Mouse (Mus musculus): ENCODE measurements around the gene Xk.
"Not testable (repeated sequence)": the region's sequence is repeated elsewhere in the genome, so short reads cannot be mapped to it uniquely, and the experiment has no call there.

The Xk gene

DNA sequence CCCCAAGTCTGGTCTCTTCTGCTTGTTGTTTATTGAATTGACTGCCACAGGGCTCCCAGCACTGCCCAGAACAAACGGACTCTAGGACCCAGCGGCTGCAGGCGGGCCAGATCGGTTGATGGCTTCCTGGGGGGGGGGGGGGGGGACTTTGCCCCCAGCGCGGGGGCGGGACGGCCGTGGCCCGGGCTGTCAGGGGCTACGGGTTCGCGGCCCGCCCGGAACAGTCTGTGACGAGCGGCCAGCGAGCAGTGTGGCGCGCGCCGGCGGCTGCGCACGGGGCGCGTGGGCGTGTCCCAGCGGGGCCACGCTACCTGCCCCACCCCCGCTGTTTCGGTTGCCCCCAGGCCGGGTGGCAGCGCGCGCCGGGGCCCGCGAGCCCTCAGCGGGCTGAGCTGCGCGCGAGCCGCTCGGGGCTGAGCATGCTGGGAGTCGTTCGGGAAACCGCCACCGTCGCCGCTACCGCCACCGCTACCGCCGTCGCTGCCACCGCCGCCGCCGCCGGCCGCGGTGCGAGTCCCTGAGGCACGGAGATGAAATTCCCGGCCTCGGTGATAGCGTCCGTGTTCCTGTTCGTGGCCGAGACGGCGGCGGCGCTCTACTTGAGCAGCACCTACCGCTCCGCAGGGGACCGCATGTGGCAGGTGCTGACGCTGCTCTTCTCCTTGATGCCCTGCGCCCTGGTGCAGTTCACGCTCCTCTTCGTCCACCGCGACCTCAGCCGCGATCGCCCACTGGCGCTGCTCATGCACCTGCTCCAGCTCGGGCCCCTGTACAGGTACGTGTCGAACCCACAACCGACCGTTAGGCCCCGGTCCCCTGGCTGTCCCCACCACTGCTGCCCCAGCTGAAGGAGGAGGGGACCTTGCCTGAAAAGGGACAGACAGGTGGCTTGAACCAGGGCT lies at the start of gene Xk:
TSS of gene Xk (plus strand) at position 297 of the 902 bp plus-strand sequence.
- DNase-seq = peak; percentile 69

DNA sequence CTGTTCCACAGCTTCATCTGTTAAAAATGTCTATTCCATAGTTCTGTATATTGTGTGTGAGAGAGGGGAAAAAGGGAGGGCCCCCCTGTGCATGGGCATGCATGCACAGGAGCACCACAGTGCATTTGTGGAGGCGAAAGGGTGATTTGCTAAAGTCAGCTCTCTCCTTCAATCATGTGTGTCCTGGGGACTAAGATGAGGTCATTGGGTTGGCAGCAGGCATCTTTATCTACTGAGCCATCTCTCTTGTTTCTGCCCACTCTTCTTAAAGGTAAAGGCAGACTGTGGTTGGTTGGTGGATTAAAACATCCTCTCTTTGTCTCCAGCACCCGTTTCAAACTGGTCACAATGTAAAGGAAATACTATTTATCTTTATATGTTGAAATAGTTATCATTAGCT lies 45.5 kb upstream of the Xk start:
- peak; percentile 10 for DNase-seq

GRCm38 (mm10) chrX:9240737-9241591 lies 31.6 kb upstream of the Xk start:
- no peak for DNase-seq

DNA sequence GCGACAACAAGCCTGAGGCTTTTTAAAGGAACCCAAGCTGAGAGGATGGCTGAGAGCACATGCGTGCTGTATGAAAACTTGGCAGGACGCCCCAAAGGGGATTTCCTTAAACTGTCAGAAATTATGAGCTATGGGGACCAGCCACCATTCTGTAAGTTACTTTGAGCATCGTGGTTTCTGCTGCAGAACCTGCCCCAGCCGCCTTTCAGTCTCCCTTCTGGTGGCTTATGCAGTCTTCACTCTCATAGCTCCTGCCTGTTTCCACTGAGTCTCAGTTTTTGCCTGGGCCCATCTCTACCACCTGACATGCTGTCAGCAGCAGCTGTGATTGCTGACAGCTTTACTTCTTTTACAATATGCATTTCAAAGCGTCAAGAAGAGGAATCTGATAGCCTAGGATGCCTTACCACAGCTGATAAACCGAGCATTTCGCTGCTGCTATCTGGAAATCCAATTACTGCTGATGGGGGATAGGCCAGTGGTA lies 29.1 kb upstream of the Xk start:
- DNase-seq = peak; percentile 22

- DNase-seq = no peak
Measured at GRCm38 (mm10) chrX:9244603-9245336, 27.8 kb upstream of the Xk start.

DNA sequence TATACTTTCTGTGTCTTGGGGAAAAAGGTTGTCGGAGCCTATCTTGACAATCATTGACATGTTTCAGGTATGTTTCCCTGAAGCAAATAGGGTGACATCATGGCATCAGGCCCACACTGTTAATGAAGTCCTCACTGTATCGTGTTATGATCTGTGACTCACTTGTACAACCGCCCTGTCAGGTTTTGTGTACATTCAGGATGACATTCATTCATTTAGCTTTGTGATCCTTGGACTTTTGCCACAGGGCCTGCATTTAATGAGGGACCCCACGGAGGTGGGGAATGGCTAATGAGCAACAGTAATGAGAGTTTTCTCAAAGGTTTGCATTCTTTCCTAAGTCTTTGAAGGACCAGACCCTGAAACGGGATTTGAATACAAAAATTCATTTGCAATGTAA lies 23.6 kb upstream of the Xk start:
- no peak for DNase-seq

GRCm38 (mm10) chrX:9253990-9254389 lies 18.6 kb upstream of the Xk start:
- DNase-seq = no peak

- DNase-seq = no peak
Measured at GRCm38 (mm10) chrX:9254901-9255300, 17.7 kb upstream of the Xk start.

DNA sequence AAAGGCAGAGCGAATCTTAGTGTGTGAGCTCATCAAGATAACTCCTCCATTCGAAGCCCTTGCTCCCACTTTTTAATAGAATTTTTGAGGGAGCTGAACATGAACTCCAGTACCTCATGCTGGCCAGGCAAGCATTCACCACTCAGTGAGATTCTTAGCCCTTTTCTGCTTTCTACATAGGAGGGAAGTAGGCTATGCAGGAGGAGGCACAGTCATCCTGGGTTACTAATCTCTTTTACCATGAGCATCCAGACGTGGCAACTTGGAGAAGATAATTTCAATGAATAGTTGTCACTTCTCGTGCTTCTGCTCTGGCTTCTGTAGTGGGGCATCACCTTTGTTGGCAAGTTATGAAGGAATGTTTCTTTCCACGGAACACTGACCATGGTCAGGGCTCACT lies 15.8 kb upstream of the Xk start, which contains the start of gene Gm14862:
TSS of gene Gm14862 (minus strand) at position 134 of the 400 bp plus-strand sequence.
- no peak for DNase-seq

GRCm38 (mm10) chrX:9257831-9258230 lies 14.7 kb upstream of the Xk start:
- no peak for DNase-seq

- no peak for DNase-seq
Measured at GRCm38 (mm10) chrX:9259267-9259666, 13.3 kb upstream of the Xk start.

- DNase-seq = no peak
Measured at GRCm38 (mm10) chrX:9271112-9271511, 1.4 kb upstream of the Xk start.

DNA sequence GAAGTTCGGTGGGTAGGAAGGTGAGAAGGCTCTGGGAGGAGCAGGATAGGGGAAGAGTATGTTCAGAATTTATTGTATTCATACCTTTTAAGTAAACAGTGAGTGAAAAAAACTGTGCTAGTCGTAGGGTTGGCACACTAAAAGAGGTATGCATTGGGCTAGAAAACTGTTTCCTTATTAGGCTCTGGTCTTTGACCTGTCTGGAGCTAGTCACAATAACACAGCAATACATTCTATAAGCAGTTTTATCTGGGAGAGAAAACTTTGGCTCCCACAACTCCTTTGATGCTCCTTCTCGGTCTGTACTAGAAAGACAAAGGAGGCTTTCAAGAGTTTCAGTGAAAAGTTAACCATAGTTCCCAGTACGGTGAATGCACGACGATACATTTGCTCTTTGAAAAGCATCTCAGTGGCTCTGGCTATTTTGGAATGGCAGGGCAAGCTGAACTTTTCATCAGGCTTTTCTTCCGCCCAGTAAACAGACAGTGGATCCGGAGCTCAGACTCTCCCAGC lies 553 bp upstream of the Xk start:
- no peak for DNase-seq

- DNase-seq = no peak
Measured at GRCm38 (mm10) chrX:9273377-9274002, 934 bp downstream of the Xk start.

GRCm38 (mm10) chrX:9274321-9274720 lies 1.8 kb downstream of the Xk start:
- no peak for DNase-seq

GRCm38 (mm10) chrX:9283464-9283863 lies 10.9 kb downstream of the Xk start, which contains the start of gene H2al1m:
H2al1m (plus strand) TSS chrX:9283764.
- DNase-seq = not testable (repeated sequence)

- not testable (repeated sequence) for DNase-seq
Measured at GRCm38 (mm10) chrX:9293140-9293829, 20.7 kb downstream of the Xk start.

DNA sequence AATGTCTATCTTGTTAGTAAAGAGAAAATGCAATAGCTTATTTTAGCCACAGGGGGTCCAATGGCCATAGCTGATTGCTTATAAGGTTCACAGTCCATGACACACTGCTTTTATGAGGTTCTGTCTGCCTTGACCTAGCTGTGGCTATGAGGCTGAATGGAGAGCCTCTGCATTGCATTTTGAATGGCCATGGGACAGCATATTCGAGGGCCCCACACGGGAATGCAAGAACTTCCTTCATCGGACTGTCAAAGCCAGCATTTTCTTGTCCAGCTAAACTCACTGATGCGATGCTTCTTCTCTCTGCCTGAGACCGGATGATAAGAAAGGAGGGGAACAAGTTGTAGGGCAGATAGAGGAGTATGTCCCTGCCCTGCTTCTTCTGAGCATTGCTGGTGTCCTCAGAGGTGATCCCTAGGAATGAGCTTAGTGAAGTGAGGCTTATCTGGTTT lies 25.9 kb downstream of the Xk start:
- no peak for DNase-seq

- no peak for DNase-seq
Measured at GRCm38 (mm10) chrX:9302791-9303190, 30.2 kb downstream of the Xk start.

GRCm38 (mm10) chrX:9303455-9303854 lies 30.9 kb downstream of the Xk start:
- no peak for DNase-seq

- DNase-seq = not testable (repeated sequence)
Measured at GRCm38 (mm10) chrX:9316457-9316856, 43.9 kb downstream of the Xk start.
